Mouse (Mus musculus): ENCODE results near the gene D630003M21Rik. TPM values are rescaled to one million over a fixed set of nuclear protein-coding genes. Genes with fewer than 3 reads are reported as not detected.

Gene D630003M21Rik
- total RNA-seq, 1 experiment: 0.89 TPM

GRCm38 (mm10) chr2:158139628-158140027 lies 89.4 kb downstream of the D630003M21Rik start:
- no peak overlapping the region for H3K4me3 ChIP-seq (ENCODE audit: insufficient read depth in 1 of 2, low read depth in 1 of 2, low read length in 2 of 2, poor library complexity in 1 of 2, severe bottlenecking in 1 of 2)
- no peak overlapping the region for H3K27ac ChIP-seq (ENCODE audit: insufficient read depth, low read depth, low read length, poor library complexity, severe bottlenecking)
- no peak for DNase-seq (ENCODE audit: low read depth, low spot score)
- in situ Hi-C loops (cut with MboI; ENCODE audit: low sequenced_read_pairs in 2 of 2, unreplicated experiment in 2 of 2): no loop called here
- no peak overlapping the region for H3K9ac ChIP-seq (ENCODE audit: insufficient read depth, low read depth, low read length, poor library complexity, severe bottlenecking)
- H3K9me3 ChIP-seq (ENCODE audit: control insufficient read depth, insufficient read depth, low read depth, low read length): no peaks in the 10 kb centered on the region
- no peaks in the 10 kb centered on the region for H3K36me3 ChIP-seq (ENCODE audit: control insufficient read depth, insufficient read depth, low read length, poor library complexity, severe bottlenecking)
- no peak for TF ChIP-seq CHD2 (IDR thresholded peaks at IDR 0.05; ENCODE audit: low read depth, low read length)
- TF ChIP-seq ZNF384 (IDR thresholded peaks at IDR 0.05; ENCODE audit: low read depth, low read length): no peak
- TF ChIP-seq HCFC1 (IDR thresholded peaks at IDR 0.05; ENCODE audit: borderline replicate concordance, insufficient read depth, low read length): no peak
- TF ChIP-seq ZC3H11A (IDR thresholded peaks at IDR 0.05; ENCODE audit: borderline replicate concordance, low read depth, low read length): no peak
- no peak for TF ChIP-seq MAFK (IDR thresholded peaks at IDR 0.05; ENCODE audit: insufficient read depth, low read depth, low read length)
- no peaks in the 10 kb centered on the region for H3K4me1 ChIP-seq (ENCODE audit: control insufficient read depth in 2 of 2, insufficient read depth in 2 of 2, low read length in 2 of 2, poor library complexity in 1 of 2)

DNA sequence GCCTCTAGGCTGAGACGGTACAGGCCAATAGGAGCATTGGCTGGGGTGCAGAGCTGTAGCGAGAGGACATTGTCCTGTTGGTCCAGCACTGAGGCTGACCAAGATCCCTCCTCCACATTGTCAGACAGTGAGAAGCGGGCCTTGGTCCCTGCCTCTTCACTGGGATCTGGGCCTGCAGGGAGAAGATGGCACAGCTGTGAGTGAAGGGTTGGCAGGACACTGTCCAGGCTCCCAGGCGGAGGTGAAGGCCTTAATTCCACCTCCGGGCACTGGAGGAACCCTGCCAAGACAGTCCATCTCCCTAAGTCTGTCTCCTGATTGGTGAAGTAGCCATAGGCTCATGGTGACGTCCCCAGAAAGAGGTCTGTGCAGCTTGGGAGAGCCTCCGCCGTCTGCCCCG lies 90.2 kb downstream of the D630003M21Rik start:
- no peak overlapping the region for H3K27ac ChIP-seq (ENCODE audit: insufficient read depth, low read depth, low read length, poor library complexity, severe bottlenecking)
- H3K36me3 ChIP-seq (ENCODE audit: control insufficient read depth, insufficient read depth, low read length, poor library complexity, severe bottlenecking): no peaks in the 10 kb centered on the region
- no peak overlapping the region for H3K4me3 ChIP-seq (ENCODE audit: insufficient read depth in 1 of 2, low read depth in 1 of 2, low read length in 2 of 2, poor library complexity in 1 of 2, severe bottlenecking in 1 of 2)
- no peak for TF ChIP-seq HCFC1 (IDR thresholded peaks at IDR 0.05; ENCODE audit: borderline replicate concordance, insufficient read depth, low read length)
- no peak for TF ChIP-seq MAFK (IDR thresholded peaks at IDR 0.05; ENCODE audit: insufficient read depth, low read depth, low read length)
- TF ChIP-seq ZC3H11A (IDR thresholded peaks at IDR 0.05; ENCODE audit: borderline replicate concordance, low read depth, low read length): no peak
- no peak for TF ChIP-seq ZNF384 (IDR thresholded peaks at IDR 0.05; ENCODE audit: low read depth, low read length)
- TF ChIP-seq CHD2 (IDR thresholded peaks at IDR 0.05; ENCODE audit: low read depth, low read length): no peak
- in situ Hi-C loops (cut with MboI; ENCODE audit: low sequenced_read_pairs in 2 of 2, unreplicated experiment in 2 of 2): no loop called here
- no peaks in the 10 kb centered on the region for H3K9me3 ChIP-seq (ENCODE audit: control insufficient read depth, insufficient read depth, low read depth, low read length)
- H3K4me1 ChIP-seq (ENCODE audit: control insufficient read depth in 2 of 2, insufficient read depth in 2 of 2, low read length in 2 of 2, poor library complexity in 1 of 2): no peaks in the 10 kb centered on the region
- DNase-seq (ENCODE audit: low read depth, low spot score): no peak
- H3K9ac ChIP-seq (ENCODE audit: insufficient read depth, low read depth, low read length, poor library complexity, severe bottlenecking): no peak overlapping the region

DNA sequence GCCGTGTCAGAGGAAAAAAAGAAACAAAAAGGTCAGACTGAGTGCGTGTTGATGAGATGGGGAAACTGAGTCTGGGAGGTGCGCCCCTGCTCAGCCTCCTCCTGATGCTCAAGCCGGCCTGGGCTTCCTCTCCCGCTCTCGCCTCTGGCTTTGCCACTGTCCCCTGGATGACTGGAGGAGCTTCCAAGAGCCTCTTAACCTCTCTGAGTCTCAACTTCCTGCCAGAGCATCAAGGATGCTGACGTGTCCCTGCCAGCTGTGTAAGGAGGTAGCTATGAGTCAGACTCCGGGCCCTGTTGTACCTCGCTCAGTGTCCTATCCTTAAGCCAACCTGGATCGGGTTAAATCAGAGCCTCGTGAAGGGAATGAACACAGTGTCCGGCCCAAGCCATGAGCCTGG lies 91.3 kb downstream of the D630003M21Rik start:
- in situ Hi-C loops (cut with MboI; ENCODE audit: low sequenced_read_pairs in 2 of 2, unreplicated experiment in 2 of 2): no loop called here
- no peaks in the 10 kb centered on the region for H3K36me3 ChIP-seq (ENCODE audit: control insufficient read depth, insufficient read depth, low read length, poor library complexity, severe bottlenecking)
- TF ChIP-seq CHD2 (IDR thresholded peaks at IDR 0.05; ENCODE audit: low read depth, low read length) (no peak), MAFK (IDR thresholded peaks at IDR 0.05; ENCODE audit: insufficient read depth, low read depth, low read length) (no peak), ZC3H11A (IDR thresholded peaks at IDR 0.05; ENCODE audit: borderline replicate concordance, low read depth, low read length) (no peak), ZNF384 (IDR thresholded peaks at IDR 0.05; ENCODE audit: low read depth, low read length) (no peak), HCFC1 (IDR thresholded peaks at IDR 0.05; ENCODE audit: borderline replicate concordance, insufficient read depth, low read length) (no peak)
- H3K27ac ChIP-seq (ENCODE audit: insufficient read depth, low read depth, low read length, poor library complexity, severe bottlenecking): no peak overlapping the region
- DNase-seq (ENCODE audit: low read depth, low spot score): no peak
- no peak overlapping the region for H3K4me3 ChIP-seq (ENCODE audit: insufficient read depth in 1 of 2, low read depth in 1 of 2, low read length in 2 of 2, poor library complexity in 1 of 2, severe bottlenecking in 1 of 2)
- H3K9ac ChIP-seq (ENCODE audit: insufficient read depth, low read depth, low read length, poor library complexity, severe bottlenecking): no peak overlapping the region
- no peaks in the 10 kb centered on the region for H3K4me1 ChIP-seq (ENCODE audit: control insufficient read depth in 2 of 2, insufficient read depth in 2 of 2, low read length in 2 of 2, poor library complexity in 1 of 2)
- H3K9me3 ChIP-seq (ENCODE audit: control insufficient read depth, insufficient read depth, low read depth, low read length): no peaks in the 10 kb centered on the region

- Histone ChIP-seq H3K9me3 (ENCODE audit: control insufficient read depth, insufficient read depth, low read depth, low read length) (no peaks in the 10 kb centered on the region), H3K9ac (ENCODE audit: insufficient read depth, low read depth, low read length, poor library complexity, severe bottlenecking) (no peak overlapping the region), H3K36me3 (ENCODE audit: control insufficient read depth, insufficient read depth, low read length, poor library complexity, severe bottlenecking) (no peaks in the 10 kb centered on the region), H3K4me3 (ENCODE audit: insufficient read depth in 1 of 2, low read depth in 1 of 2, low read length in 2 of 2, poor library complexity in 1 of 2, severe bottlenecking in 1 of 2) (no peak overlapping the region), H3K27ac (ENCODE audit: insufficient read depth, low read depth, low read length, poor library complexity, severe bottlenecking) (no peak overlapping the region), H3K4me1 (ENCODE audit: control insufficient read depth in 2 of 2, insufficient read depth in 2 of 2, low read length in 2 of 2, poor library complexity in 1 of 2) (no peaks in the 10 kb centered on the region)
- in situ Hi-C loops (cut with MboI; ENCODE audit: low sequenced_read_pairs in 2 of 2, unreplicated experiment in 2 of 2): no loop called here
- TF ChIP-seq HCFC1 (IDR thresholded peaks at IDR 0.05; ENCODE audit: borderline replicate concordance, insufficient read depth, low read length) (no peak), ZC3H11A (IDR thresholded peaks at IDR 0.05; ENCODE audit: borderline replicate concordance, low read depth, low read length) (no peak), MAFK (IDR thresholded peaks at IDR 0.05; ENCODE audit: insufficient read depth, low read depth, low read length) (no peak), ZNF384 (IDR thresholded peaks at IDR 0.05; ENCODE audit: low read depth, low read length) (no peak), CHD2 (IDR thresholded peaks at IDR 0.05; ENCODE audit: low read depth, low read length) (no peak)
- DNase-seq (ENCODE audit: low read depth, low spot score): no peak
Observed at GRCm38 (mm10) chr2:158136205-158136604, 92.8 kb downstream of the D630003M21Rik start.

- in situ Hi-C loops (cut with MboI; ENCODE audit: low sequenced_read_pairs in 2 of 2, unreplicated experiment in 2 of 2): no loop called here
- no peaks in the 10 kb centered on the region for H3K9me3 ChIP-seq (ENCODE audit: control insufficient read depth, insufficient read depth, low read depth, low read length)
- peaks cover 0 to 1% of the 10 kb centered on the region in 2 experiments; a peak in 1 of 4 replicates for H3K4me1 ChIP-seq (ENCODE audit: control insufficient read depth in 2 of 2, insufficient read depth in 2 of 2, low read length in 2 of 2, poor library complexity in 1 of 2)
- H3K36me3 ChIP-seq (ENCODE audit: control insufficient read depth, insufficient read depth, low read length, poor library complexity, severe bottlenecking): no peaks in the 10 kb centered on the region
- no peak for DNase-seq (ENCODE audit: low read depth, low spot score)
- H3K4me3 ChIP-seq (ENCODE audit: insufficient read depth in 1 of 2, low read depth in 1 of 2, low read length in 2 of 2, poor library complexity in 1 of 2, severe bottlenecking in 1 of 2): no peak overlapping the region
- no peak for TF ChIP-seq ZNF384 (IDR thresholded peaks at IDR 0.05; ENCODE audit: low read depth, low read length)
- no peak for TF ChIP-seq HCFC1 (IDR thresholded peaks at IDR 0.05; ENCODE audit: borderline replicate concordance, insufficient read depth, low read length)
- no peak for TF ChIP-seq MAFK (IDR thresholded peaks at IDR 0.05; ENCODE audit: insufficient read depth, low read depth, low read length)
- no peak for TF ChIP-seq ZC3H11A (IDR thresholded peaks at IDR 0.05; ENCODE audit: borderline replicate concordance, low read depth, low read length)
- TF ChIP-seq CHD2 (IDR thresholded peaks at IDR 0.05; ENCODE audit: low read depth, low read length): no peak
- H3K27ac ChIP-seq (ENCODE audit: insufficient read depth, low read depth, low read length, poor library complexity, severe bottlenecking): no peak overlapping the region
- no peak overlapping the region for H3K9ac ChIP-seq (ENCODE audit: insufficient read depth, low read depth, low read length, poor library complexity, severe bottlenecking)
Observed at GRCm38 (mm10) chr2:158133050-158133449, 96.0 kb downstream of the D630003M21Rik start.
